Mouse (Mus musculus) midbrain, embryonic 10.5 days (tissue): Measurements from ENCODE around the gene Ppp1r12b. TPM values are rescaled to one million over a fixed set of nuclear protein-coding genes. Genes with fewer than 3 reads are reported as not detected.
"Not testable (repeated sequence)": the region's sequence is repeated elsewhere in the genome, so short reads cannot be mapped to it uniquely, and the experiment has no call there.

Experiments used
- DNase-seq: peaks from one replicate; pipeline ENCODE4 v3.0.0-alpha.2; 2017; ENCODE audit warnings: low spot score
- H3K27ac ChIP-seq: fragments of 300-500 bp; sonication (generic); replicated peaks from 2 replicates; pipeline ENCODE4 v1.5.1; 2016; ENCODE audit warnings: mild to moderate bottlenecking
- H3K27me3 ChIP-seq: fragments of 300-500 bp; sonication (generic); 2 replicates; pipeline ENCODE4 v1.6.1; 2016; ENCODE audit warnings: low read depth, mild to moderate bottlenecking; ENCODE audit not compliant: poor library complexity, severe bottlenecking
- H3K36me3 ChIP-seq: fragments of 300-500 bp; sonication (generic); 2 replicates; pipeline ENCODE4 v1.6.1; 2016; ENCODE audit warnings: mild to moderate bottlenecking, moderate library complexity
- H3K4me1 ChIP-seq: fragments of 300-500 bp; sonication (generic); 2 replicates; pipeline ENCODE4 v1.6.1; 2016
- H3K4me3 ChIP-seq: fragments of 300-500 bp; sonication (generic); 2 replicates; pipeline ENCODE4 v1.5.1; 2016; ENCODE audit warnings: mild to moderate bottlenecking, moderate library complexity
- H3K9me3 ChIP-seq: fragments of 300-500 bp; sonication (generic); replicated peaks from 2 replicates; pipeline ENCODE4 v1.6.1; 2016; ENCODE audit warnings: mild to moderate bottlenecking
- WGBS: fragments of 180-500 bp; shearing (Covaris S2); methylation state at CpG from one replicate; pipeline ENCODE4 v1.1.7; 2016; 5-methylcytosine and 5-hydroxymethylcytosine counted together
- polyA plus RNA-seq: library from polyadenylated mRNA; unstranded; fragments of >200 nt; fragmentation: Nextera tagmentation; extraction: Ambion mirVana; gene quantifications from 2 replicates; pipeline ENCODE4 v1.2.1, GENCODE M21; 2016

Ppp1r12b gene
- polyA plus RNA-seq, 1 experiment from 2014 or later: 5.7 TPM

DNA sequence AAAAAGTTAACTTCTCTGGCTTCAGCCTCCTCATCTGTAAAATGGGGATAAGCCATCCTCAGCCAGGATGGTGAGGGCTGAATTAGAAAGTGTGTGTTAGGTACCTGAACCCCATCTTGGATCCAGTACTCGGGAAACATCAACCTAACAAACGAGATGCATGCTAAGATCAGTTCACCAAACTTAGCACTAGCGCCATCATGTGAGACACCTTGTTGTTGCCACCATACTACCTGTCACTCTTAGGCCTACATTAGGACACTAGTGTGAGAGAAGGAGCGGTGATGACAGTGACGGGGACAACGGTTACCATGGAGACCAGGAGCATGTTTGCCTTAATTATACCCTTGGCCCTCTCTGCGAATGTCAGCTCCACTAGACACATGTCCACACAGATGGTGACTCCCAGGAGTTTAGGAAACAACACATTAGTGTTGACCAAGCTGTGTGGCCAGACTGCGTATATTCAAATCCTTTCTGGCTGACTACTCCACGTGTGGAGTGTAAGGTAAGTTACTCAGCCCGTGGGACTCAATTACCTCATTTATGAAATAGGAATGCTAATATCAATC lies 118.7 kb downstream of the Ppp1r12b start:
- Histone ChIP-seq H3K27ac (no peak overlapping the region), H3K4me1 (no peaks in the 10 kb centered on the region), H3K36me3 (peaks cover 26% of the 10 kb centered on the region), H3K9me3 (no peaks in the 10 kb centered on the region), H3K4me3 (no peak overlapping the region), H3K27me3 (no peaks in the 10 kb centered on the region)
- no peak for DNase-seq
- 82% methylated on average over 10 of the region's 10 CpGs for WGBS

DNA sequence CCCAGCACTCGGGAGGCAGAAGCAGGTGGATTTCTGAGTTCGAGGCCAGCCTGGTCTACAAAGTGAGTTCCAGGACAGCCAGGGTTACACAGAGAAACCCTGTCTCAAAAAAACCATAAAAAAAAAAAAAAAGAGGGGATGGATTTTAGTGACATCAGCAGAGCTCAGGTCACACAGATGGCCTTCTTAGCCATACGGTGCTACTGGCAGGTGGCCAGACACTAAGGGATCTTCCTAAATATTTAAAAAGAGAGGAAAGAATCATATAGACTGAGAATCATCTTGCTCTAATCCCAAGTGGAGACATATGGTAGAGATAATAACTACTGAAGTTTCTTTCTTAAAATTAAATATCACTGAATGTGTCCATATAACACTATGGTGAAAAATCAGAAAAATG lies 124.9 kb downstream of the Ppp1r12b start:
- H3K9me3 ChIP-seq, H3K27ac ChIP-seq, H3K4me3 ChIP-seq, DNase-seq, H3K4me1 ChIP-seq, H3K27me3 ChIP-seq: not testable (repeated sequence)
- 95% methylated on average over 3 of the region's 3 CpGs for WGBS
- peaks cover 20% of the 10 kb centered on the region for H3K36me3 ChIP-seq

DNA sequence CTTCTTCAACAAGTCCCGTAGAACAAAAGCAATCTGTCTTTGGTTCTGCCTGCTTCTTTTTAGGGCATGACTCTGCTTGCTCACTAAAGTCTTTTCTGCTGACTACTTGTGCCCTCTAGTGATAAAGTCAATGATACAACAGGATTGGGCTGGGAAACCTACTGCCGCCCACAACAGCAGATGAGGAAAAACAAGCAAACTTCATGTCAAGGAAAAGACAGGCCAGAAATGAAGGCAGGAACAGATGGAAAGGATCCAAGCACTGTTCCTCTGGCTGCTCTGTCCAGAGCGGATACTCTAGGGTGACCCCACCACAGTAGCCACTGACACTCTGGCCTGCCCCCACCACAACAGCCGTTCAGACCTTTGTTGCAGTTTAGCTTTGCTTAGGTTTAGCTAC lies 126.1 kb downstream of the Ppp1r12b start:
- DNase-seq: no peak
- 68% methylated on average over 4 of the region's 4 CpGs for WGBS

DNA sequence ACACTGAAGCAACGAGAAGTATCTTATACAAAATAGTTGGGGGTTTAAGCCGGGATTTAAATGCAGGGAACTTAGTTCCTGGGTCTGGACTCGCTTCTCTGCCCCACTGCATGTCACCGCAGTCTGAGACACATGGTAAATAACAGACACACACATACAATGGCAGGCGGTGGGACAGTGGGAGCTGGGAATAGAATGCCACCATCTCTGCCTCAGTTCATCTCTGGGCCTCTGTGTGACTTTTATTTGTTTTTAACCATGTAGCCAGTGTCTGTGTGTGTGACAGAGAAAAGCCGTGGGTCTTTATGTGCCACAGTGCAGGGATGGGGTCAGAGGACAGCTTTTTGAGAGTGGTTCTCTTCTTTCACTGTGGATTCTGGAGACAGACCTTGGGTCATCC lies 130.8 kb downstream of the Ppp1r12b start:
- WGBS: 73% methylated on average over 6 of the region's 6 CpGs
- Histone ChIP-seq H3K27me3 (no peaks in the 10 kb centered on the region), H3K4me3 (no peak overlapping the region), H3K36me3 (no peaks in the 10 kb centered on the region), H3K9me3 (no peaks in the 10 kb centered on the region), H3K27ac (no peak overlapping the region; the same call in 1 of the 2 replicates), H3K4me1 (peaks cover 28% of the 10 kb centered on the region)
- DNase-seq: no peak

More for the DNA sequence above, 126.1 kb downstream of the Ppp1r12b start:
- no peaks in the 10 kb centered on the region for H3K9me3 ChIP-seq
- peaks cover 8% of the 10 kb centered on the region for H3K4me1 ChIP-seq
- H3K4me3 ChIP-seq: no peak overlapping the region
- H3K27ac ChIP-seq: no peak overlapping the region
- no peaks in the 10 kb centered on the region for H3K27me3 ChIP-seq
- peaks cover 8% of the 10 kb centered on the region for H3K36me3 ChIP-seq

DNA sequence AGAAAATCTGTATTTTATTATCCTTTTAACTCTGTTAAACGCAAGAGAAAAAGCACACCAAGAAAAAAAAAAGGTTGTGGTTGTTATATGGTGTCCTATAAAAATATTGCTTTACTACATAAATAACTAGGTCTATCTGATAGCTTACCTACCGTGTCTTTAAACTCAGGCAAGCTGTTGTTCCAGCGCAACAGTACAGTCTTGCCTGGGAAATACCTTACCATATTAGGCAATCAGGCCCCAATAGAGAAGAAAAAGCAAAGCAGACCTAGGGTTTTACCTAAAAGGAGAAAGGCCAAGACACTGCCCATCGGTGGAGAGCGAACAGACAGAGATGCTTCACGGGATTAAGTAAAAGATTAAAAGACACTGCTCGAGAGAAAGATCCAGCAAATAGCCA lies 131.9 kb downstream of the Ppp1r12b start:
- H3K4me3 ChIP-seq: no peak overlapping the region
- DNase-seq: no peak
- H3K9me3 ChIP-seq: no peaks in the 10 kb centered on the region
- no peaks in the 10 kb centered on the region for H3K27me3 ChIP-seq
- H3K4me1 ChIP-seq: peaks cover 28% of the 10 kb centered on the region
- no peaks in the 10 kb centered on the region for H3K36me3 ChIP-seq
- 44% methylated on average over 7 of the region's 7 CpGs for WGBS
- no peak overlapping the region; the same call in 1 of the 2 replicates for H3K27ac ChIP-seq

DNA sequence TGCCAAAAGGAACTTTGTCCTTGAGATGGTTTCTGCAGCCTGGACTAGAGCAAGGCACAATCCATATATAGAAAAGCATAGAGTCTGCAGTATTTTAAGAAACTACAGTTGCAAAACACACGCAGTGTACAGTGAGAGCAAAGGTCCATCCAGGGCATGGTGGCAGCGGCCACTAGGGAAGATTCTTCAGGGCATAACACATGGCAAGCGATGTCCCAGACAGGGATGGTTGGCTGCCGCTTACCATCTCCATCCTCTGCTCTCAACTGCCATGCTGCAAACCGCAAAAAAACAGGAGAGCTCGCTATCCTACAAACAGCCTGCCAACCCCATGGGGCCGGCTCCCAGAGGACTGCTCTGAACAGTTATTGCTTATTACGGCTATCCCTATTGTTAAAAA lies 132.4 kb downstream of the Ppp1r12b start:
- 87% methylated on average over 8 of the region's 8 CpGs for WGBS
- DNase-seq: no peak
- Histone ChIP-seq H3K27me3 (no peaks in the 10 kb centered on the region), H3K9me3 (no peaks in the 10 kb centered on the region), H3K27ac (no peak overlapping the region), H3K4me1 (peaks cover 28% of the 10 kb centered on the region), H3K36me3 (no peaks in the 10 kb centered on the region), H3K4me3 (no peak overlapping the region)

DNA sequence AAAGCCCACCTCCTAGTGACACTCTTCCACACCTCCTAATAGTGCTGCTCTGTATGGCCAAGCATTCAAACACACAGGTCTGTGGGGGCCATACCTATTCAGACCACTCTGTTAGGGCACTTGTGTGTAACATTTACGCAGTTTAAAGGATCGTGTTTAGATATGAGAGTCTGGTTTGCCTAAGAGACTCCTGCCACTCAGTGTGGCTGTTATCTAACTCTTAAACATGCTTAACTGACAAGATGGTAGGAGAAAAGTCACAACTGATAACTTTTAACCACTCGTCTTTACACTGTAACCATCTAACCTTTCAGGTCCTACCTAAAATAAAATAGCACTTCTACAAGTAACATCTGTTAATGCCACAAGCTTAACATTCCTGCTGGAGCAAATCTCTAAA lies 134.9 kb downstream of the Ppp1r12b start:
- no peak for DNase-seq
- no peaks in the 10 kb centered on the region for H3K27me3 ChIP-seq
- peaks cover 28% of the 10 kb centered on the region for H3K4me1 ChIP-seq
- H3K9me3 ChIP-seq: no peaks in the 10 kb centered on the region
- no peak overlapping the region for H3K27ac ChIP-seq
- H3K36me3 ChIP-seq: no peaks in the 10 kb centered on the region
- WGBS: 90% methylated on average over 3 of the region's 3 CpGs
- H3K4me3 ChIP-seq: no peak overlapping the region

DNA sequence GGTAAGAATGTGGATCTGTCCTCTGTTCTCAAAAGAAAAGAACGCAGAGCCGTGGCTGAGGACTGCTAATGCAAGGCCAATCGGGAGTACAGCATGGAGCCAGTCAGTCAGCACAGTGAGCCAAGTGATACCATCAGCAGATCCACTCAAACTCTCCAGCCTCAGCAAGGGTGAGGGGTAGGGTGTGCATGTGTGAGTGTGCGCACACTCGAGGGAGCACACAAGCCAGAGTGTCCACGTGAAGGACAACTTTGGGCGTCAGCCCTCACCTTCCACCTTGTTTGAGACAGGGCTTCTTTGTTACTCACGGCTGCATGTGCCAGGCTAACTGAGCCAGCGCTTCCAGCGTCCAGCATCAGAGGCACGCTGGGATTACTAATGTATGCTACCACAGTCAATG lies 136.5 kb downstream of the Ppp1r12b start:
- no peak for DNase-seq
- Histone ChIP-seq H3K9me3 (no peaks in the 10 kb centered on the region), H3K27me3 (no peaks in the 10 kb centered on the region), H3K36me3 (no peaks in the 10 kb centered on the region), H3K4me1 (peaks cover 15% of the 10 kb centered on the region), H3K27ac (no peak overlapping the region), H3K4me3 (no peak overlapping the region)
- 95% methylated on average over 11 of the region's 11 CpGs for WGBS

DNA sequence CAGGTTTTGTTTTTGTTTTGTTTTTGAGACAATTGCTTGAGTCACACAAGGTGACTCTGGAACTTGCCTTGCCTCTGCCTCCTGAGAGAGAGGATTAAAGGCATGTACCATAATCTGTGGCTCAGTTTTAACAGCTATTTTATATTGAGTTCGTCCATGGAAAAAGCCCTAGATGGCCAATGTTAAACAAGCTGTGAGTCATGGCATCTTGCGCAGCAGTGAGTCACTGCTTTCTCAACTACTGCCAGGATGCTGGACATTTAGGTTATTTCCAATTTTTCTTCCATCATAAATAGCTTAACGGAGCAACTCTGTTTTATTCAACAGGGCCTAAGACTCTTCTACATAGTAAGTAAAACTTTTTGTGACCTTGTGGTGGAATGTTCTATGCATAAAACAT lies 137.0 kb downstream of the Ppp1r12b start:
- Histone ChIP-seq H3K27ac (no peak overlapping the region), H3K27me3 (no peaks in the 10 kb centered on the region), H3K4me3 (no peak overlapping the region), H3K36me3 (0 out of 2 replicates have a peak, but pooled peaks cover 2% of the 10 kb centered on the region), H3K4me1 (peaks cover 11% of the 10 kb centered on the region), H3K9me3 (no peaks in the 10 kb centered on the region)
- DNase-seq: no peak
- 96% methylated on average over 3 of the region's 3 CpGs for WGBS

DNA sequence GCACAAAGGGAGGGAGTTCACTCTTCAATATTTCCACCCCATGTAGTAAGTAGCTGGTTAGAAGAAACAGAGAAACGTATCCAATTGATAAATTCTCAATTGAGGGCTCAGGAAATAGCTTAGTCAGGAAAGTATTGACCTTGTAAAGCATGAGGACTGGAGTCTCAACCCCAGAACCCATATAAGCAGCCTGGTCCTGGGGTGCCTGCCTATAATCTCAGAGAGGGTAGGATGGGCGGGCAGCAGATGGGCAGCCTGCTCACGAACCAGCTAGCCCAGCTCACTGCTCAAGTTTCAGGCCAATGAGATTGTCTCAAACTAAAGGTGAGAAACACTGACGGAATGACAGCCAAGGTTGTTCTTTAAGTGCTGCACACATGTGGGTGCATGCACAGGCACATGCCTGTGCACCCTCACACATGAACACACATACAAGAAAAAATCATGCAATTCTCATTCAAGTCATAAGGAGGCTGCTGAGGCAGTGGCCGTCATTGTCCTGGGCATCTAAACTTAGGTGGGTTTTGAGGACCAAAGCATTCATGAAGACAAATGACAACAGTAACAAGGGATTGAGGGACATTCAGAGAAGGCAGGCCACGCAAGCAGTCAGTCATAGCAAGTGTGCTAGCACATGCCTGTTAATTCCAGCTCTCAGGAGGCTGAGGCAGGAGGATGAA lies 137.7 kb downstream of the Ppp1r12b start:
- 0 out of 2 replicates have a peak, but pooled peaks cover 3% of the 10 kb centered on the region for H3K36me3 ChIP-seq
- no peak overlapping the region for H3K27ac ChIP-seq
- peaks cover 6% of the 10 kb centered on the region for H3K4me1 ChIP-seq
- no peak overlapping the region for H3K4me3 ChIP-seq
- H3K9me3 ChIP-seq: no peaks in the 10 kb centered on the region
- no peak for DNase-seq
- WGBS: 89% methylated on average over 6 of the region's 6 CpGs
- H3K27me3 ChIP-seq: no peaks in the 10 kb centered on the region

DNA sequence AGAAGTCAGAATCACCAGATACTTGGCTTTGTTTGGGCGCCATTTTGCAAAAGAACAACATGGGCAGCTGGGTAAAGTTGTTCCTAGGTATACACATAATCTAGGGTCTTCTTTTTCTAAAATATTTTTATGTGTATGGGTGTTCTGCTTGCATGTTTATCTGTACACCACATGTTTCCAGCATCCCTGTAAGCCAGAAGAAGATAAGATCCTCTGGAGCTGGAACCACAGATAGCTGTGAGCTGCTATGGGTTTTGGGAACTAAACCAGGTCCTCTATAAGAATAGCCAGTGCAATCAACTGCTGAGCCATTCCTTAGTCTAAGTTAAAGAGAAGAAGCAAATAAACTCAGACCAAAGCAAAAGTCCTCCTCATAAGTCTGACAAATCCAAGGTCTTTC lies 138.6 kb downstream of the Ppp1r12b start:
- WGBS: 86% methylated on average over 1 of the region's 1 CpGs
- Histone ChIP-seq H3K9me3 (no peaks in the 10 kb centered on the region), H3K4me3 (no peak overlapping the region), H3K4me1 (0 out of 2 replicates have a peak, but pooled peaks cover 3% of the 10 kb centered on the region), H3K27me3 (no peaks in the 10 kb centered on the region), H3K36me3 (0 out of 2 replicates have a peak, but pooled peaks cover 3% of the 10 kb centered on the region), H3K27ac (no peak overlapping the region)
- no peak for DNase-seq

DNA sequence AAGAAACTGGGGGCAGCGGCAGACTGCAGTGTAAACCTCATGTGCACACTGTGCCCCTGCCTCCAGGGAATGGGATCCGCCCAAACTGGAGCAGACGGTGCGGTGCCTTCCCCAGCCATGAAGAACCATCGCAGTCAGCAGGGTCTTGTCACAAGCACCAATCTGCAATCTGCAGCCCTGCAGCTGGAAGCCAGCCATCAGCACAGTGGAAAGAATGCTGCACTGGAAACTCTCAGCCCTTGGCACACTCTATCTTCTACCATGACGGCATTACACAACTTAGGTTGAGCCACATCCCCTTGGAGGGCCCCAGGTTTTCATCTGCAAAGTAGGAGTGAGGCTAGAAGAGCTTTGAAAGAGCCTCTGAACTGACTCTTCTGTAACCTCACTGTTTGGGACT lies 139.1 kb downstream of the Ppp1r12b start:
- DNase-seq: no peak
- 0 out of 2 replicates have a peak, but pooled peaks cover 3% of the 10 kb centered on the region for H3K4me1 ChIP-seq
- no peak overlapping the region for H3K4me3 ChIP-seq
- no peaks in the 10 kb centered on the region for H3K27me3 ChIP-seq
- 0 out of 2 replicates have a peak, but pooled peaks cover 3% of the 10 kb centered on the region for H3K36me3 ChIP-seq
- WGBS: 80% methylated on average over 6 of the region's 6 CpGs
- no peaks in the 10 kb centered on the region for H3K9me3 ChIP-seq
- H3K27ac ChIP-seq: no peak overlapping the region

DNA sequence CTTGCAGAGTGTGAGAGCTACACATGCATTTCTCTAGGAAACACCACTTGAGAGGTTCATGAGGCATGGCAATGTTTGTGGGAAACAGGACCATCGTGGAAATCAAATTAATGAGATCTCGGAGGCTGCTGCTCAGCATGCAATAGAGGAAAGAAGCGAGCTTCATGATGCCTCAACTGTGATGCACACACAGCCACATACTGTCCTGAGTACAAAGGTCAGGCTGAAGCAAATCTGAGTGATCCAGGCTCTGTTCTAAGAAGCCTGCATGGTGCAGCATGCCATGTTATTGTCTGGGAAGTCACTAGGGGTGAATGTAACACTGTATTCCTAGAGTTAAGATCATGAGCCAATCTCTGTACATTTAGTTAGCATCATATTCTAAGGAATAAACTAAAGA lies 140.0 kb downstream of the Ppp1r12b start:
- no peak for DNase-seq
- 86% methylated on average over 3 of the region's 3 CpGs for WGBS
- Histone ChIP-seq H3K36me3 (0 out of 2 replicates have a peak, but pooled peaks cover 3% of the 10 kb centered on the region), H3K27me3 (no peaks in the 10 kb centered on the region), H3K27ac (no peak overlapping the region), H3K9me3 (no peaks in the 10 kb centered on the region), H3K4me3 (no peak overlapping the region), H3K4me1 (no peaks in the 10 kb centered on the region)
